Mouse (Mus musculus): ENCODE measurements around the gene 1700017B05Rik. TPM values are rescaled to one million over a fixed set of nuclear protein-coding genes. Genes with fewer than 3 reads are reported as not detected.
"Not testable (repeated sequence)": the region's sequence is repeated elsewhere in the genome, so short reads cannot be mapped to it uniquely, and the experiment has no call there.

Gene 1700017B05Rik
- polyA plus RNA-seq (2011; ENCODE audit: insufficient read depth, insufficient read length, low read depth, missing spikeins), result 45.4 and 48.0 TPM in 2 replicates

DNA sequence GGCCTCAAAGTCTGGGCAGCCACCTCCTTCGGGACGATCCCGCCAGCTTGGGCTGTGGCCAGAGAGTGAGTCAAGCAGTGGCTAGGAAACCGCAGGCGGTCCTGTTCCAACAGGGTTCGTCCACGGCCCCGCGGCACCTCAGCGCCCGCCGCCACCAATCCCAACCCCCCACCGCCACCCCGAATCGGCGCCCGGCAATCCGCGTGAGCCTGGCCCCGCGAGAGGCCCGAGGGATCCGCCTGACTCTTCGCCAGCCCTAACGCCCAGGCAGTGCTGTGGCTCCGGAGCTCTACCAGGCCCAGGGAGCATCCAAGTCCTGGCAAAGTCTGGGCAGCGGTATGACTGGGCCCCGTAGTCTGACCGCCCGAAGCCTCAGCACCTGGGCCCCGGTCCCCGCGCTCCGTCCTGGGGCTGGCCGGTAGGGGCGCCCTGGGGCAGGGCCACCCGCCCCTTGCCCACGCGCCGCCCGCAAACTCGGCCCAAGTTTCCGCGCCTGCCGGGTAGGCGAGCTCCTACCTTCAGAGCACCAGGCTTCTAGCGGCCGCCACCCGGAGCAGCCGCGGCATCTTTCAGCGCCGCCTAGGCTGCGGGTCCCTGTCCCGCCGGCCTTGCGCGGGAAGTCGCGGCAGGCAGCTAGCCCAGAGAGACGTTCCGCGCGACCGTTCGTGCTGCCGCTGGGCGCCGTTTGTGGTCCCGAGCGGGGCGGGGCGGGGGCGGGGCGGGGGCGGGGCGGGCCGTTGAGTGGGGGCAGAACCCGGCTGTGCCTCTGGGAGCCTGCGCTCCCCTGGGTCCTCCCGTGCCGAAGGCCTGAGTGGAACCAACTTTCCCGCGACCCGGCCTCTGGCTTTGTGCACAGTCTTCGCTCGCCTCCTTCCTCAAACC is at the start of gene 1700017B05Rik:
Gene 1700017B05Rik, minus strand, starts transcription at position 700 of the 882 bp plus-strand sequence.
- Histone ChIP-seq H3K36me3 (ENCODE audit: control insufficient read depth, insufficient read depth, low read length, poor library complexity, severe bottlenecking) (peaks cover 11% of the 10 kb centered on the region; the same call in 1 of the 2 replicates), H3K27ac (ENCODE audit: insufficient read depth, low read length) (no peak within 1 kb of the TSS), H3K4me1 (ENCODE audit: control insufficient read depth, insufficient read depth, low read length) (peaks cover 5% of the 10 kb centered on the region), H3K9me3 (replicated peaks; ENCODE audit: control insufficient read depth, insufficient read depth, low read length, poor library complexity, severe bottlenecking) (no peaks in the 10 kb centered on the region), H3K4me3 (ENCODE audit: low read depth, low read length) (peak within 1 kb of the TSS; percentile 88), H3K9ac (ENCODE audit: low read depth, poor library complexity, severe bottlenecking) (peak within 1 kb of the TSS; percentile 87), H3K27me3 (ENCODE audit: control insufficient read depth, insufficient read depth, low read length, poor library complexity, severe bottlenecking) (no peaks in the 10 kb centered on the region)
- TF ChIP-seq EP300 (IDR thresholded peaks at IDR 0.05; ENCODE audit: insufficient read depth, low read depth, low read length), result no peak
- peak; percentile 31 for TF ChIP-seq CTCF (IDR thresholded peaks at IDR 0.05; ENCODE audit: low read depth, low read length)
- peak; percentile 31 for TF ChIP-seq POLR2A (IDR thresholded peaks at IDR 0.05; ENCODE audit: insufficient read depth, low read length)

DNA sequence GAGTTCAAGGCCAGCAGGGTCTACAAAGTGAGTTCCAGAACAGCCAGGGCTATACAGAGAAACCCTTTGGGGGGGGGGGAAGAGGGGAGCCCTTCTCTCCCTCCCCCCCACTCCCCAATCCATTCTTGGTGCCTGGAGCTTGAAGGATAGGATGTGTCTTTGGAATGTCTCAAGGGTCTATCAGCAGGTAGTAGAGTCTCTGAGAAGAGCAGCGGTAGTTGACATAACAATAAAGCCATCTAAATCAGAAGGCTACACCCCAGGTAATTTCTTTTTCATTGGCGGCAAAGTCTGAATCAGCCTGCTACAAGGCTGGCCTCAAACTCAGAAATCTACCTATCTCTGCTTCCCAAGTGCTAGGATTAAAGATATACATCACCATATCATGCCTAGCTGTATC is 48.5 kb upstream of the 1700017B05Rik start:
- Histone ChIP-seq H3K4me1 (ENCODE audit: control insufficient read depth, insufficient read depth, low read length) (no peaks in the 10 kb centered on the region), H3K27me3 (ENCODE audit: control insufficient read depth, insufficient read depth, low read length, poor library complexity, severe bottlenecking) (no peaks in the 10 kb centered on the region), H3K36me3 (ENCODE audit: control insufficient read depth, insufficient read depth, low read length, poor library complexity, severe bottlenecking) (no peaks in the 10 kb centered on the region), H3K27ac (ENCODE audit: insufficient read depth, low read length) (no peak overlapping the region), H3K9ac (ENCODE audit: low read depth, poor library complexity, severe bottlenecking) (no peak overlapping the region), H3K9me3 (replicated peaks; ENCODE audit: control insufficient read depth, insufficient read depth, low read length, poor library complexity, severe bottlenecking) (no peaks in the 10 kb centered on the region; the same call in 1 of the 2 replicates), H3K4me3 (ENCODE audit: low read depth, low read length) (no peak overlapping the region)
- TF ChIP-seq POLR2A (IDR thresholded peaks at IDR 0.05; ENCODE audit: insufficient read depth, low read length), result no peak
- TF ChIP-seq EP300 (IDR thresholded peaks at IDR 0.05; ENCODE audit: insufficient read depth, low read depth, low read length), result no peak
- no peak for TF ChIP-seq CTCF (IDR thresholded peaks at IDR 0.05; ENCODE audit: low read depth, low read length)

DNA sequence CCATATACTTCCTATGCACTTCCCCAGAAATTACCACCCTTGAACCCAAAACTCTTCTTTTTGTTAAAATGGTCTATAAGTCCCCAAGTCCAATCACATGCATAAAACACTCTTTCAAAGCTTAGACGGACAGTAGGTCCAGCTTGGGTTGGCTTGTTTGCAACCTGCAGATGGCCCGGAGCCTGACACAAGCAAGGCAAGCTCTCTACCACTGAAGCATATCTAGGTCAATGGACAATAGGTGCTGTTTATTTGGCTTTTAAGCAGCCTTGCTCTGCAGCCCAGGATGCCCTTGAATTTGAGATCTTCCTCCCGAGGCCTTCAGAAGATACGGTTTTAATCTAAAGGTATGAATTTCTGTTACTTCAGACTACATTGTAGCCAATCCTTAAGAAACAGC is 46.9 kb upstream of the 1700017B05Rik start:
- Histone ChIP-seq H3K9me3 (replicated peaks; ENCODE audit: control insufficient read depth, insufficient read depth, low read length, poor library complexity, severe bottlenecking) (no peaks in the 10 kb centered on the region; the same call in none of the 2 replicates), H3K4me3 (ENCODE audit: low read depth, low read length) (no peak overlapping the region), H3K9ac (ENCODE audit: low read depth, poor library complexity, severe bottlenecking) (no peak overlapping the region), H3K27me3 (ENCODE audit: control insufficient read depth, insufficient read depth, low read length, poor library complexity, severe bottlenecking) (no peaks in the 10 kb centered on the region), H3K27ac (ENCODE audit: insufficient read depth, low read length) (no peak overlapping the region), H3K36me3 (ENCODE audit: control insufficient read depth, insufficient read depth, low read length, poor library complexity, severe bottlenecking) (no peaks in the 10 kb centered on the region), H3K4me1 (ENCODE audit: control insufficient read depth, insufficient read depth, low read length) (no peaks in the 10 kb centered on the region)
- TF ChIP-seq POLR2A (IDR thresholded peaks at IDR 0.05; ENCODE audit: insufficient read depth, low read length) (no peak), EP300 (IDR thresholded peaks at IDR 0.05; ENCODE audit: insufficient read depth, low read depth, low read length) (no peak), CTCF (IDR thresholded peaks at IDR 0.05; ENCODE audit: low read depth, low read length) (no peak)

DNA sequence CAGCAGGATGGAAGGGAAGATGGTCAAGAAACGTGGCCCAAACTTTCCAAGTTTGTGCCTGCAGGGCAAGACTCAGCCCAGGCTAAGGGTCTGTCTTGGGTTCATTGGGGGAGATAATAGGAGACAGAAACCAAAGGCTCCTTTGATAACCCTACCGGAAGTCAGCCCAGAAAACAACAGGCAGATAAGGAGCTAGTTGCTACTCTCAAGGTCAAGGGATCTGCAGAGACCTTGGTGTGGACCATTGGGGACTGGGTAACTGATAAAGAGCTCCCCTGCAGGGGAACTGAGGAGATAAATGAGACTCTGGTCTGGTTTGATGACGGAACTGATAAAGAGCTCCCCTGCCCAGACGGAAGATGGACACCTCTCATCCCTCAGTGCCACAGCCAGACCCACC is 45.0 kb upstream of the 1700017B05Rik start:
- TF ChIP-seq CTCF (IDR thresholded peaks at IDR 0.05; ENCODE audit: low read depth, low read length) (no peak), POLR2A (IDR thresholded peaks at IDR 0.05; ENCODE audit: insufficient read depth, low read length) (no peak), EP300 (IDR thresholded peaks at IDR 0.05; ENCODE audit: insufficient read depth, low read depth, low read length) (no peak)
- Histone ChIP-seq H3K9ac (ENCODE audit: low read depth, poor library complexity, severe bottlenecking) (no peak overlapping the region), H3K9me3 (replicated peaks; ENCODE audit: control insufficient read depth, insufficient read depth, low read length, poor library complexity, severe bottlenecking) (no peaks in the 10 kb centered on the region; the same call in none of the 2 replicates), H3K27ac (ENCODE audit: insufficient read depth, low read length) (no peak overlapping the region), H3K4me3 (ENCODE audit: low read depth, low read length) (no peak overlapping the region), H3K4me1 (ENCODE audit: control insufficient read depth, insufficient read depth, low read length) (no peaks in the 10 kb centered on the region), H3K27me3 (ENCODE audit: control insufficient read depth, insufficient read depth, low read length, poor library complexity, severe bottlenecking) (no peaks in the 10 kb centered on the region), H3K36me3 (ENCODE audit: control insufficient read depth, insufficient read depth, low read length, poor library complexity, severe bottlenecking) (no peaks in the 10 kb centered on the region)

DNA sequence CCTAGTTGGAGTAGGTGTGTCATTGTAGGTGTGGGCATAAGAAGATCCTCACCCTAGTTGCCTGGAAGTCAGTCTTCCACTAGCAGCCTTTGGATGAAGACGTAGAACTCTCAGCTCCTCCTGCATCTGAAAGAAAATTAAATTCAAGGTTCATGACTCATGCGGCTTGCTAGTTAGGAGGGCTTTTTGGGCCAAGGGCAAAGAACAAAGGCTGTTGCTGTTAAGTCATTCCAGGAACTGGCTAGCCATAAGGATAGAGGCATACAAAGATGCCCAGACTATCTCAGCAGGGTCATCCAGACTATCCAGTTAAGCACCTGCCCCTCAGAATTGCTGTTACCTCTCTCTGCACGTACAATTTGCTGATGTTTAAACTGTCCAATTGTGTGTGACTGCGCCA is 42.3 kb upstream of the 1700017B05Rik start:
- H3K4me1 ChIP-seq (ENCODE audit: control insufficient read depth, insufficient read depth, low read length); H3K36me3 ChIP-seq (ENCODE audit: control insufficient read depth, insufficient read depth, low read length, poor library complexity, severe bottlenecking); H3K27ac ChIP-seq (ENCODE audit: insufficient read depth, low read length); H3K4me3 ChIP-seq (ENCODE audit: low read depth, low read length); H3K27me3 ChIP-seq (ENCODE audit: control insufficient read depth, insufficient read depth, low read length, poor library complexity, severe bottlenecking); H3K9me3 ChIP-seq (replicated peaks; ENCODE audit: control insufficient read depth, insufficient read depth, low read length, poor library complexity, severe bottlenecking); H3K9ac ChIP-seq (ENCODE audit: low read depth, poor library complexity, severe bottlenecking): not testable (repeated sequence)

DNA sequence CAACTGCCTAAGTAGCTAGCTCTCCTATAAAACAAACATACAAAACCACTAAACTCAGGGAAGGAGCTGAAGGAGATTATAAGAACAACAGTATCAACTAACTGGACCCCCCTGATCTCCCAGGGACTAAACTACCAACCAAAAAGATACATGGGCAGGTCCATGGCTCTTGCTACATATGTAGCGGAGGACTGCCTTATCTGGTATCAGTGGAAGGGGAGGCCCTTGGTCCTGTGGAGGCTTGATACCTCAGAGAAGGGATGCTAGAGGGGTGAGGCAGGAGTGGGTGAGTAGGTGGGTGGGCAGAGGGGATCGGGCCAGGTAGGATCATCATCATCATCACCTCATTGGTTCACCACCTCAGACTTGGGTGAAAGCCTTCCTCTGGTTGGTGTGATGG is 41.8 kb upstream of the 1700017B05Rik start:
- no peaks in the 10 kb centered on the region for H3K36me3 ChIP-seq (ENCODE audit: control insufficient read depth, insufficient read depth, low read length, poor library complexity, severe bottlenecking)
- no peak for TF ChIP-seq CTCF (IDR thresholded peaks at IDR 0.05; ENCODE audit: low read depth, low read length)
- no peak for TF ChIP-seq EP300 (IDR thresholded peaks at IDR 0.05; ENCODE audit: insufficient read depth, low read depth, low read length)
- TF ChIP-seq POLR2A (IDR thresholded peaks at IDR 0.05; ENCODE audit: insufficient read depth, low read length), result no peak
- H3K9ac ChIP-seq (ENCODE audit: low read depth, poor library complexity, severe bottlenecking), result no peak overlapping the region
- no peaks in the 10 kb centered on the region for H3K4me1 ChIP-seq (ENCODE audit: control insufficient read depth, insufficient read depth, low read length)
- H3K9me3 ChIP-seq (replicated peaks; ENCODE audit: control insufficient read depth, insufficient read depth, low read length, poor library complexity, severe bottlenecking), result no peaks in the 10 kb centered on the region; the same call in 1 of the 2 replicates
- no peak overlapping the region for H3K27ac ChIP-seq (ENCODE audit: insufficient read depth, low read length)
- no peak overlapping the region for H3K4me3 ChIP-seq (ENCODE audit: low read depth, low read length)
- no peaks in the 10 kb centered on the region for H3K27me3 ChIP-seq (ENCODE audit: control insufficient read depth, insufficient read depth, low read length, poor library complexity, severe bottlenecking)
